Mouse (Mus musculus) spleen, adult 12 weeks (tissue): ENCODE results near the gene Tcp10a.
"Not testable (repeated sequence)": the region's sequence is repeated elsewhere in the genome, so short reads cannot be mapped to it uniquely, and the experiment has no call there.

ENCODE experiments used
- DNase-seq: peaks from one replicate; pipeline ENCODE4 v3.0.0; 2022; ENCODE audit warnings: low spot score

Tcp10a gene

DNA sequence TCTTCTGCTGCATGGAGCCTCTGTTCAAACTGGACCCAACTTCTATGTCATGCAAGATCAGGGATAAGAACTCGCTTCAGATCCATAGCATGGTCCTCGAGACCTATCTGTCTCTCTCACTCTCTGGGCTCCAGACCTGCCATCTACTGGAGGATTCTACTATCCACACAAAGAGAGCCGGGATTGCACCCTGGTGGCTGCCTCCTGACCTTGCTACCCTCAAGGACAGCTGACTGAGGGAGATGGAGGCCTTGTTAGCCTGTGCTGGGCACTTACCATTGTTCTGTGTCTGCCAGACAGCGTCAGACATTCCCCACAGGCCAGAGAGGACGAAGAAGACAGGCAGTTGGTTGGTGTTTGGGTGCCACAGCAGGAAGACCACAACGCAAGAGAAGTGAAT lies 45.0 kb downstream of the Tcp10a start:
- DNase-seq: not testable (repeated sequence)

DNA sequence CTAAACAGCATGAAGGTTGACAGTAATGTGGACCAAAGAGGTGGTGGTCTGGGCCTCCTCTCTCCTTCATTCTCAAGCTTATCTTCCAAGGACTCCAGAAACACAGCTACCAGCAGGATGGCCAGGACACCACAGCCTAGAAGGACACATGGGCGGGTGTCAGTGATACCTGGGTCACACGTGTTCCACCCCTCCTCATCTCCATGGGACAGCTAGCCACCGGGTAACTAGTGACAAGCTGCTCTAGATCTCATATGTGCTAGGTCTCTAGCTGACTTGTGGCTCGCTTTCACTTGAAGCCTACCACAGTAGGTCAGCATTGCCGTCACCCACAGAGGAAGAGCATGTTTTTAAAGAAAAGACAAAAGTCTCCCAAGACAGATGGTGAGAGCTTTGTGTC lies 47.4 kb downstream of the Tcp10a start, which contains the start of gene Gm49630:
Gene Gm49630 (minus strand): TSS at position 101 of the 400 bp plus-strand sequence.
- DNase-seq: not testable (repeated sequence)

DNA sequence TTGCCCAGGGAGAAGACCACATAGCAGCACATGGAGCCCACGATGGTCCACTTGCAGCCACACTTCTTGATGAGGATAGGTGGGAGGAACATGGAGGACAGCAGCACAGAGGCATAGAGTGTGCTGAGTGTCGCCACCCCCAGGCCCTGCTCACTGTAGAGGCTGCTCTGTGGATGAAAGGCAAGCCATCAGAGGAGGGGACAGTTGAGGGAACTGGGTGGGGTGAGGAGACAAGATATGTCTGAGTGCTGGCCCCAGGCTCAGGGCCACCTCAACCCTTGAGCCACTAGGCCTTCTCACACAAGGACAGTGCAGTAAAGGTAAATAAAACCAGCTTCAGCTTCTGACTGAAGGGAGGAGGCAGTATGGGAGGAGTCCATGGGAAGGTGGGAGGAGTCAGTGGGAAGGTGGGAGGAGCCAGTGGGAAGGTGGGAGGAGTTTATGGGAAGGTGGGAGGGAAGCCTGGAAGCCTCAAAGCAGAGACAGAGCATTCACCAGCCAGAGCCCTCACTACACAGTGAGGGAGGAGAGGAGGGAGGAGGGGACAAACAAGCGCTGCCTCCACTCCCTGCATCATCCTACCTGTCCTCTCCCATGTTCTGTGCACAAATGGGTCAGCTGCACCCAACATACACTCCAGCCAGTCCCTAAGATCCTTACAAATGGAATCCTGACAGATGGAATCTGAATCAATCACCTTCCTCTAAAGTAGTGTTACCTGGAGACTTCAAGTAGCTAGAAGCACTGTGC lies 52.7 kb downstream of the Tcp10a start:
- not testable (repeated sequence) for DNase-seq

GRCm38 (mm10) chr17:7377907-7378306 lies 53.5 kb downstream of the Tcp10a start:
- not testable (repeated sequence) for DNase-seq

DNA sequence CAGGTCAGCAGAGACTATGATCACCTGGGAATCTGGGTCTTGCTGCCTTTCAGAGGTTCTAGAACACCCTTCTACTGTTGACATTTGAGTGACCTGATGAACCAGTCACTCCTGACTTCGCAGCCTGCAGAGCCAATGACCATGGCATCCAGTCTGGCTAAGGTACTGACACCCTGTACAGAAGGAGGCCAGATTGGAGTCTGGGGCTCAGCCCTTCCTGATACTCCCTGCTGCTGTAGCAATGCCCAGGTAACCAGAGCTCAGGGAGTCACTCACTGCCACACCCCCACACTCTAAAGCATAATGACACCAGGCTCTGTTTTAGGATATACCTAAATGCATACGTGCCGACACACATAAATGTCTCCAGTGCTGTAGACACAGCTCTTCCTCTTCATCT lies 58.3 kb downstream of the Tcp10a start:
- DNase-seq: not testable (repeated sequence)

DNA sequence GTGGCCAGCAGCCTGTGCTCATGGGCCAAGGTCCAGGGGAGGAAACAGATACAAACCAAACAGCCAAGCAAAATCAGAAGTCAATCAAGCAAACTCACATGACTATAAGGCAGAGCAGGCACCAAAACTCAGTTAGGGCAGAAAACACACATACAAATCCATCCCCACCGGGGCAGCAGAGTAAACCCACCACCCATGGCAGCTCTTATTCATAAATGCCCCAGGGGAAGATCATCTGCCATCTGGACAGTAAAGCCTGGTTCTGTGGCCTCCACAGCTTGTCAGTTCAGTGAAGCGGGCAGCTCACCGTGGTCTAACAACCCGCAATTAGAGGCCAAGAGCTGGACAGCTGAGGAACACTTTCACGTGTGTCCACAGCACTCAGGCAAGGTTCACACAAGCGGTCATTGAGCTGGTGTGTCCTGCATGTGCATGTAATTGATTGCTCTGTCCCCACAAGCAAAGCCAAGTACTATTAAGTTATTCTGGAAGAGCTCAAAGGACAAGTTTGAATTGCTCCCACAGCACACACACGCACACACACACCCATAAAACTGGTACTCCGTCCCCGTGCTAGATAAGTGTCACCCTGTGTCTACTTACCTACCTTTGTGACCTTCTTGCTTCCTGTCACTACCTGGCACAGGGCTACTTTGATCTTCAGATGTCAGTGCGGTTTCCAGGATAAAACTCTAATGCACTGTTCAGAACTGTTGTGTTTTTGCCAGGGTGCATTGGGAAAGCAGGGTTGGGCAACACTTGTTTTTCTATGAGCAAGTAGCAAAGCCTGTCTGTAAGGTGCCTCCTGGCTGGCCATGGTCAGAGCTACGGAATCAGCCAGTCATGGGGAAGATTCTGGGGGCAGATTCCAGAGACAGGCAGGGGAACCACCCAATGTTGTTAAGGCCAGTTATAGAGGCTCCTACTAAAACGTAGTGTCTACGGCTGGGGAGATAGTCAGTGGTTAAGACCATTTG lies 59.0 kb downstream of the Tcp10a start:
- DNase-seq: not testable (repeated sequence)

- DNase-seq: not testable (repeated sequence)
Observed at GRCm38 (mm10) chr17:7385364-7385763, 60.9 kb downstream of the Tcp10a start, which contains the start of gene Unc93a2. TSS of gene Unc93a2 (minus strand) at chr17:7385464.

DNA sequence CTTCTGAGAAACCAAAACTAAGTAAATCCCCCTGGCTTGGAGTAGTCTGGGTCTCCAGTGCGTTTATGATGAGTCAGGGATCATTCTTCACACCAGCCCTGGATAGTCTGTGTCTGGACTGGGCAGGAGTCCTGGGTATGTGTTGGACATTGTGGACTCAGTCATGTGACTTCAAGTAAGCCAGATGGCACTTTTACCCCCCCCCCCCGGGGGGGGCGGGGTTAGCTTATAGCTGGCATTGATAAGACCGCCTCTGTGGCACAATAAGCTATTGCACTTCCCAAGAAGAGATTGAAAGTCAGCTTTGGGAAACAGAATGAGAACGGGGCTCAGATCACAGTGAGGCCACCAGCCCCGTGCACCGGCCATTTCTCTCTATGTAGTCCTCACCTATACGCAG lies 61.6 kb downstream of the Tcp10a start:
- DNase-seq: not testable (repeated sequence)

GRCm38 (mm10) chr17:7388341-7388957 lies 64.0 kb downstream of the Tcp10a start:
- DNase-seq: not testable (repeated sequence)

- not testable (repeated sequence) for DNase-seq
Observed at GRCm38 (mm10) chr17:7388958-7389356, 64.5 kb downstream of the Tcp10a start.

GRCm38 (mm10) chr17:7389898-7390297 lies 65.5 kb downstream of the Tcp10a start:
- not testable (repeated sequence) for DNase-seq

- DNase-seq: not testable (repeated sequence)
Observed at GRCm38 (mm10) chr17:7395116-7395515, 70.7 kb downstream of the Tcp10a start.
